Mouse (Mus musculus): ENCODE measurements around the gene Slain2. TPM values are rescaled to one million over a fixed set of nuclear protein-coding genes. Genes with fewer than 3 reads are reported as not detected.
A peak's percentile ranks its signal among the peaks of the same experiment; 100 is the strongest.
"Not testable (repeated sequence)": the region's sequence is repeated elsewhere in the genome, so short reads cannot be mapped to it uniquely, and the experiment has no call there.

Slain2 gene
- polyA plus RNA-seq, 1 experiment from 2014 or later: 4.6 TPM

DNA sequence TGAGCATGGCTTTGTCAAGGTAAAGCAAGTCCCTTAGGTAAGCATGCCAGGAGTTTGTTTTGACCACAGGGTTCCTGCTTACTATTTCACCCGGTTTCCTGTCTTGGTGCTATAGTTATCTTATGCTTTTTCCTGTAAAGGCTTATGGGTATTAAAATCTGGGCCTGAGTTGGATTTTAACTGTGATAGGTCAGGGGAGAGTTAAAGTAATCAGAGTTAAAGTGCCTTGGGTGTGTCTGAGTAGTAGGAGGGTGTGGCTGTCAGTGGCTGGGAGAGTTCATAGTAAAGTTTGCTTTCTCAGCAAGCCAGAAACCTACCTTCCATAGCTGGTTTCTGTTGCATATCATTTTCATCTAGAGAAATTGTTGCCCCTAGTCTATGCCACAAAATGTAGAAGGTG, 2.7 kb downstream of the Slain2 start:
- no peak for DNase-seq
- 7% methylated on average over 1 of the region's 1 CpGs for WGBS (ENCODE audit: insufficient replicate concordance)
- peaks cover 14% of the 10 kb centered on the region; the same call in 1 of the 2 replicates for H3K27me3 ChIP-seq

GRCm38 (mm10) chr5:72920416-72920815, 6.3 kb downstream of the Slain2 start:
- Histone ChIP-seq H3K36me3 (no peaks in the 10 kb centered on the region), H3K4me1 (replicated peaks) (peaks cover 28% of the 10 kb centered on the region), H3K27ac (no peak overlapping the region), H3K9me3 (replicated peaks) (no peaks in the 10 kb centered on the region), H3K4me3 (replicated peaks) (no peak overlapping the region), H3K4me2 (no peak overlapping the region), H3K27me3 (peaks cover 10% of the 10 kb centered on the region; the same call in 1 of the 2 replicates), H3K9ac (no peak overlapping the region)
- WGBS (ENCODE audit: insufficient replicate concordance): 82% methylated on average over 4 of the region's 4 CpGs
- ATAC-seq (ENCODE audit: low read depth): no peak
- no peak for DNase-seq

More for the DNA sequence above, 2.7 kb downstream of the Slain2 start:
- no peaks in the 10 kb centered on the region for H3K9me3 ChIP-seq (replicated peaks)
- peaks cover 45% of the 10 kb centered on the region for H3K4me1 ChIP-seq (replicated peaks)
- ATAC-seq (ENCODE audit: low read depth): no peak
- H3K4me3 ChIP-seq (replicated peaks): peak overlapping the region; percentile 91; the same call in 1 of the 2 replicates
- no peaks in the 10 kb centered on the region for H3K36me3 ChIP-seq
- peak overlapping the region; percentile 97 for H3K4me2 ChIP-seq
- no peak overlapping the region for H3K9ac ChIP-seq
- H3K27ac ChIP-seq: no peak overlapping the region

DNA sequence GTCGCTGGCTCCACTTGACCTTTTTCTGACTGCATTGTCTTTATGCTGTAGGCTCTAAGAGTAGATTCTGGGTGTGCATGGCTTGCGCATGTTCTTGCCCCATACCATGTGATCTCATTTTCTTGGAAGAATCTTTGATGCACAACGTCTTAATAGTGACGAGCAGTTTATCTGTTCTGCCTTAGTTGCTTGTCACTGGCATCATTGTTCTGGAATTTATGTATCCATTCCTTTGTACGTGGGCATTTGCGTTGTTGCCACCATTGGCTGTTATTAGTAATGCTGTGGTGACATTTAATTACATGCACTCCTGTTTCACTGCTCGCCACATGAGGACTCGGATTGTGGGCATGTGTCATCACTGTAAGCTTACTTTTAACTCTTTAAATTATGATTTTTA, 7.1 kb downstream of the Slain2 start:
- no peaks in the 10 kb centered on the region for H3K9me3 ChIP-seq (replicated peaks)
- H3K27me3 ChIP-seq: peaks cover 5% of the 10 kb centered on the region; the same call in 1 of the 2 replicates
- WGBS (ENCODE audit: insufficient replicate concordance): 74% methylated on average over 8 of the region's 8 CpGs
- no peak overlapping the region for H3K4me3 ChIP-seq (replicated peaks)
- H3K9ac ChIP-seq: no peak overlapping the region
- peaks cover 22% of the 10 kb centered on the region for H3K4me1 ChIP-seq (replicated peaks)
- no peaks in the 10 kb centered on the region for H3K36me3 ChIP-seq
- no peak overlapping the region for H3K27ac ChIP-seq
- no peak for DNase-seq
- ATAC-seq (ENCODE audit: low read depth): no peak
- no peak overlapping the region for H3K4me2 ChIP-seq

DNA sequence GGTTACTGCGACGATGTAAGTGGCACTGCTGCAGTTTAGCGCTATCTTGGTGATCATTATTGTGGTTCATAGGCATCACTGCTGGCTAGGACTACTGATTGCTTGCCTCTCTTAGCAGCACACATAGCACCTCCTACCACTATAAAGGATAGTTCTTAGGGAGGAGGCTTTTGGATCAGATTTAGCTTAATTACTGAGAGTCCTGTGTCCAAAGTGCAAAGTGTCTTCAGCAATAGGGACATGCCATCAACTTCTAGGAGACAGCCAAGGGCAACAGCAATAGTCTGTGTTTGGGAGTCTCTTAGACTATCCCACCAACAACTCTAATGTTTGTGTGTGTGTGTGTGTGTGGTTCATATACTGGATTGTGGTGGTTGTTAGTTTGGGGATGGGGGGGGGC, 8.7 kb downstream of the Slain2 start:
- ATAC-seq (ENCODE audit: low read depth): no peak

GRCm38 (mm10) chr5:72927074-72927473, 13.0 kb downstream of the Slain2 start:
- Histone ChIP-seq H3K9ac (no peak overlapping the region), H3K36me3 (no peaks in the 10 kb centered on the region), H3K4me2 (no peak overlapping the region), H3K4me3 (replicated peaks) (no peak overlapping the region), H3K4me1 (replicated peaks) (peaks cover 14% of the 10 kb centered on the region), H3K27ac (no peak overlapping the region), H3K9me3 (replicated peaks) (no peaks in the 10 kb centered on the region), H3K27me3 (no peaks in the 10 kb centered on the region)
- DNase-seq (no peak), ATAC-seq (ENCODE audit: low read depth) (no peak)

More for the DNA sequence above, 8.7 kb downstream of the Slain2 start:
- Histone ChIP-seq H3K27ac (no peak overlapping the region), H3K27me3 (no peaks in the 10 kb centered on the region), H3K36me3 (no peaks in the 10 kb centered on the region), H3K9me3 (replicated peaks) (no peaks in the 10 kb centered on the region), H3K9ac (no peak overlapping the region), H3K4me2 (no peak overlapping the region), H3K4me1 (replicated peaks) (peaks cover 11% of the 10 kb centered on the region), H3K4me3 (replicated peaks) (no peak overlapping the region)
- 71% methylated on average over 3 of the region's 3 CpGs for WGBS (ENCODE audit: insufficient replicate concordance)
- no peak for DNase-seq

GRCm38 (mm10) chr5:72933026-72933675, 19.0 kb downstream of the Slain2 start:
- no peaks in the 10 kb centered on the region for H3K9me3 ChIP-seq (replicated peaks)
- no peak overlapping the region for H3K9ac ChIP-seq
- no peaks in the 10 kb centered on the region for H3K36me3 ChIP-seq
- ATAC-seq (ENCODE audit: low read depth) (no peak), DNase-seq (no peak)
- 82% methylated on average over 17 of the region's 17 CpGs for WGBS (ENCODE audit: insufficient replicate concordance)
- no peak overlapping the region for H3K4me3 ChIP-seq (replicated peaks)
- H3K4me1 ChIP-seq (replicated peaks): peaks cover 3% of the 10 kb centered on the region; the same call in 1 of the 2 replicates
- H3K4me2 ChIP-seq: no peak overlapping the region
- H3K27me3 ChIP-seq: no peaks in the 10 kb centered on the region
- H3K27ac ChIP-seq: no peak overlapping the region

GRCm38 (mm10) chr5:72938421-72938820, 24.3 kb downstream of the Slain2 start:
- H3K4me2 ChIP-seq; H3K4me1 ChIP-seq (replicated peaks); H3K9ac ChIP-seq; H3K27ac ChIP-seq; H3K4me3 ChIP-seq (replicated peaks); H3K27me3 ChIP-seq; H3K9me3 ChIP-seq (replicated peaks); DNase-seq; H3K36me3 ChIP-seq; ATAC-seq (ENCODE audit: low read depth): not testable (repeated sequence)
- 73% methylated on average over 3 of the region's 3 CpGs for WGBS (ENCODE audit: insufficient replicate concordance)

GRCm38 (mm10) chr5:72939311-72939710, 25.2 kb downstream of the Slain2 start:
- Histone ChIP-seq H3K4me1 (replicated peaks) (0 out of 2 replicates have a peak, but pooled peaks cover 3% of the 10 kb centered on the region), H3K9me3 (replicated peaks) (no peaks in the 10 kb centered on the region), H3K4me3 (replicated peaks) (no peak overlapping the region), H3K36me3 (peaks cover 6% of the 10 kb centered on the region; the same call in 1 of the 2 replicates), H3K9ac (no peak overlapping the region), H3K27me3 (no peaks in the 10 kb centered on the region), H3K4me2 (no peak overlapping the region), H3K27ac (no peak overlapping the region)
- no peak for DNase-seq
- no peak for ATAC-seq (ENCODE audit: low read depth)
- WGBS (ENCODE audit: insufficient replicate concordance): 69% methylated on average over 2 of the region's 2 CpGs

- DNase-seq (no peak), ATAC-seq (ENCODE audit: low read depth) (no peak)
- no peaks in the 10 kb centered on the region for H3K9me3 ChIP-seq (replicated peaks)
- H3K4me3 ChIP-seq (replicated peaks): no peak overlapping the region
- no peaks in the 10 kb centered on the region for H3K27me3 ChIP-seq
- no peak overlapping the region for H3K9ac ChIP-seq
- H3K27ac ChIP-seq: no peak overlapping the region
- H3K36me3 ChIP-seq: peaks cover 6% of the 10 kb centered on the region; the same call in 1 of the 2 replicates
- 0 out of 2 replicates have a peak, but pooled peaks cover 3% of the 10 kb centered on the region for H3K4me1 ChIP-seq (replicated peaks)
- WGBS (ENCODE audit: insufficient replicate concordance): 72% methylated on average over 5 of the region's 5 CpGs
- H3K4me2 ChIP-seq: no peak overlapping the region
These were observed 26.9 kb downstream of the Slain2 start for GRCm38 (mm10) chr5:72940906-72941432.

DNA sequence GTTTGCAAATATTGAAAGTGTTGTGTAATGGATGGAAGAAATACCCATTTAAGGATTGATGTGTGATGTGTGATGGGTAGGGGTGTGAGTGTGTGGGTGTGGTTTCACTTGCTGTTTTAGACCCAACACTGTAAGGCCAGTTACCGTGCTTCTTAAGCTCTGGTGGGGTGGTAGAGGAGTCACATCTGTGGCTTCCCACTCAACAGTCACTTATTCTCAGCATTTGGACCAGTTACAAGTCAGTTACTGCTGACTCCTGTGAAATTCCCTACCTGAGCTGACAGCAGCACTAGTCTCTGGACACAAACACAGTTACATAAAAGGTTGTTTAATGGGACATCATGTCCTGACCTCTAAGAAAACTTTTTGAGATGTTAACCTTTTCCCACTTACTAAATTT, 34.0 kb downstream of the Slain2 start:
- 69% methylated on average over 1 of the region's 1 CpGs for WGBS (ENCODE audit: insufficient replicate concordance)
- no peaks in the 10 kb centered on the region for H3K27me3 ChIP-seq
- H3K4me1 ChIP-seq (replicated peaks): no peaks in the 10 kb centered on the region
- H3K9ac ChIP-seq: no peak overlapping the region
- no peak overlapping the region for H3K27ac ChIP-seq
- H3K4me2 ChIP-seq: no peak overlapping the region
- ATAC-seq (ENCODE audit: low read depth) (no peak), DNase-seq (no peak)
- H3K9me3 ChIP-seq (replicated peaks): no peaks in the 10 kb centered on the region
- no peak overlapping the region for H3K4me3 ChIP-seq (replicated peaks)
- H3K36me3 ChIP-seq: 0 out of 2 replicates have a peak, but pooled peaks cover 5% of the 10 kb centered on the region

- Histone ChIP-seq H3K36me3 (0 out of 2 replicates have a peak, but pooled peaks cover 5% of the 10 kb centered on the region), H3K4me3 (replicated peaks) (no peak overlapping the region), H3K9me3 (replicated peaks) (no peaks in the 10 kb centered on the region), H3K4me1 (replicated peaks) (no peaks in the 10 kb centered on the region), H3K27ac (no peak overlapping the region), H3K27me3 (no peaks in the 10 kb centered on the region), H3K9ac (no peak overlapping the region), H3K4me2 (no peak overlapping the region)
- WGBS (ENCODE audit: insufficient replicate concordance): 67% methylated on average over 2 of the region's 2 CpGs
- DNase-seq: no peak
- no peak for ATAC-seq (ENCODE audit: low read depth)
These were observed 36.1 kb downstream of the Slain2 start for GRCm38 (mm10) chr5:72950252-72950651.

All from liver, embryonic 13.5 days (tissue).